Mouse (Mus musculus) midbrain, postnatal 0 days (tissue): ENCODE measurements at regions not wholly inside any gene's neighbourhood (a gene's known extent, or its start where the extent isn't known, plus 50 kb on each side); places are given as distances from the start of the nearest gene placed in this dataset.

Experiments used
- ATAC-seq: fragments of 200-750 bp; cut with Nextera tagmentation; 2 replicates; pipeline ENCODE4 v1.8.0; 2017; ENCODE audit warnings: moderate number of reproducible peaks, mild to moderate bottlenecking, moderate TSS enrichment, moderate library complexity; ENCODE audit not compliant: low FRiP score
- DNase-seq: peaks from one replicate; pipeline ENCODE4 v3.0.0-alpha.2; 2015; ENCODE audit warnings: low spot score
- H3K27ac ChIP-seq: fragments of 300-500 bp; sonication (generic); 2 replicates; pipeline ENCODE4 v1.5.1; 2014; ENCODE audit warnings: low read depth, mild to moderate bottlenecking, low read length, mixed read lengths
- H3K27me3 ChIP-seq: fragments of 300-500 bp; sonication (generic); 2 replicates; pipeline ENCODE4 v1.6.1; 2014; ENCODE audit warnings: low read length, control low read depth, mixed read lengths; ENCODE audit not compliant: insufficient read depth
- H3K36me3 ChIP-seq: fragments of 300-500 bp; sonication (generic); 2 replicates; pipeline ENCODE4 v1.6.1; 2014; ENCODE audit warnings: low read length, control low read depth, mixed read lengths; ENCODE audit not compliant: insufficient read depth
- H3K4me1 ChIP-seq: fragments of 300-500 bp; sonication (generic); 2 replicates; pipeline ENCODE4 v1.6.1; 2014; ENCODE audit warnings: mild to moderate bottlenecking, control low read depth, antibody characterized with exemption, low read length, mixed read lengths; ENCODE audit not compliant: insufficient read depth
- H3K4me2 ChIP-seq: fragments of 300-500 bp; sonication (generic); 2 replicates; pipeline ENCODE4 v1.6.1; 2014; ENCODE audit warnings: low read depth, mild to moderate bottlenecking, low read length, mixed read lengths; ENCODE audit not compliant: poor library complexity, severe bottlenecking
- H3K4me3 ChIP-seq: fragments of 300-500 bp; sonication (generic); 2 replicates; pipeline ENCODE4 v1.5.1; 2014; ENCODE audit warnings: low read depth, mild to moderate bottlenecking, low read length, moderate library complexity
- H3K9ac ChIP-seq: fragments of 300-500 bp; sonication (generic); replicated peaks from 2 replicates; pipeline ENCODE4 v1.6.1; 2014; ENCODE audit warnings: mild to moderate bottlenecking, low read length, moderate library complexity, mixed read lengths; ENCODE audit not compliant: poor library complexity, severe bottlenecking
- H3K9me3 ChIP-seq: fragments of 300-500 bp; sonication (generic); 2 replicates; pipeline ENCODE4 v1.6.1; 2016; ENCODE audit warnings: low read length, control low read depth
- CTCF ChIP-seq: IDR thresholded peaks from 2 replicates; pipeline ENCODE4 v1.5.1; 2016; ENCODE audit warnings: antibody characterized with exemption, mild to moderate bottlenecking
- WGBS: fragments of 180-500 bp; shearing (Covaris S2); extraction: QIAGEN DNeasy Blood & Tissue Kit; methylation state at CpG from one replicate; pipeline ENCODE4 v1.1.7; 2014; 5-methylcytosine and 5-hydroxymethylcytosine counted together

- ATAC-seq (no peak), DNase-seq (no peak)
- no peak overlapping the region for H3K4me2 ChIP-seq
- TF ChIP-seq CTCF = no peak
- 85% methylated on average over 8 of the region's 8 CpGs for WGBS
- no peaks in the 10 kb centered on the region for H3K9me3 ChIP-seq
- no peak overlapping the region for H3K27ac ChIP-seq
- H3K36me3 ChIP-seq = no peaks in the 10 kb centered on the region
- H3K4me1 ChIP-seq = no peaks in the 10 kb centered on the region
- H3K4me3 ChIP-seq = no peak overlapping the region
- no peaks in the 10 kb centered on the region for H3K27me3 ChIP-seq
- no peak overlapping the region for H3K9ac ChIP-seq
These were observed 79.8 kb upstream of the Mphosph6 start for GRCm38 (mm10) chr8:117881414-117881973.

- no peak for DNase-seq
- WGBS = 68% methylated on average over 13 of the region's 13 CpGs
These were observed 78.7 kb upstream of the Mphosph6 start for GRCm38 (mm10) chr8:117880279-117880975.

DNA sequence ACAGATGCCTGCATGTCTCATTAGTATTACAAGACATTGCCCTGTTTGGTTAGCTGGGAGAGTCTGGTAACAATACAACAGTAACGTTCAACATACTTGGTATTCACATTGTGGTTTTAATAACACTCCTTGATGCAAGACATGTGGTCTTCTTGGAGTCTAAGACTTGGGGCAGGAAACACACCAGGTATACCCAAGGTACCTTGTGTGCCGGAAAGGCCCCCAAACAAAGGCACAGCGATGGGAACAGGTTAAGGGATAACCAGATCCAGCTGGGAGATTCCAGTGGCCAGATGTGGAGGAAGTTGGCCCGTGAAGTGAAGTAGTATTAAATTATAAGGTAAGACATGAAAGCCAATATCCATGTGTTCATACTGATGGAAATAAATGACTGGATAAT is 71.9 kb upstream of the Mphosph6 start:
- no peak overlapping the region for H3K27ac ChIP-seq
- H3K4me1 ChIP-seq = no peaks in the 10 kb centered on the region
- no peak for TF ChIP-seq CTCF
- no peak overlapping the region for H3K4me2 ChIP-seq
- H3K27me3 ChIP-seq = no peaks in the 10 kb centered on the region
- no peaks in the 10 kb centered on the region for H3K9me3 ChIP-seq
- no peak for ATAC-seq
- H3K9ac ChIP-seq = no peak overlapping the region
- WGBS = 86% methylated on average over 4 of the region's 4 CpGs
- H3K4me3 ChIP-seq = no peak overlapping the region
- no peaks in the 10 kb centered on the region for H3K36me3 ChIP-seq
- no peak for DNase-seq

More at GRCm38 (mm10) chr8:117880279-117880975, 78.7 kb upstream of the Mphosph6 start:
- no peaks in the 10 kb centered on the region for H3K36me3 ChIP-seq
- H3K9ac ChIP-seq = no peak overlapping the region
- H3K9me3 ChIP-seq = no peaks in the 10 kb centered on the region
- H3K27me3 ChIP-seq = no peaks in the 10 kb centered on the region
- H3K4me1 ChIP-seq = no peaks in the 10 kb centered on the region
- H3K4me3 ChIP-seq = no peak overlapping the region
- no peak overlapping the region for H3K27ac ChIP-seq
- no peak overlapping the region for H3K4me2 ChIP-seq
- ATAC-seq = no peak
- TF ChIP-seq CTCF = no peak

DNA sequence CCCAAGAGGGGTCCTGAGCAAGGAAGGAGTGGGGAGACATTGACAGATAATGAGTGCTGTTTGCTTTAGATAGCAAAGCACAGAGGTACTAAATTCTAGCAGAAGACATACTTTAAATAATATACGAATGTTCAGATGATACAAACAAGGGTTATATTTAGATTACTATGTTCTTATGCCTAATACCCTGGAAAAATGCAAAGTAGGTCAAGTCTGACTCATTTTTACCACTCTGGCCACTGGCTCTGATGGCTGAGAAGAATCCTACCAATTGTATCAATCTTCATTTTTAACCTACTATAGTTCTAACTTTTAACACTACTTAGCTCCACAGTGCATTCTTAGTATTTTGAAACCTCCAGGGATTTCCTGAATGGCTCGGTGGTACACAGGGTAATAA is 65.4 kb upstream of the Mphosph6 start:
- ATAC-seq (no peak), DNase-seq (no peak)
- Histone ChIP-seq H3K4me2 (no peak overlapping the region), H3K27ac (no peak overlapping the region), H3K36me3 (no peaks in the 10 kb centered on the region), H3K4me1 (no peaks in the 10 kb centered on the region), H3K9me3 (no peaks in the 10 kb centered on the region), H3K4me3 (no peak overlapping the region), H3K27me3 (no peaks in the 10 kb centered on the region), H3K9ac (no peak overlapping the region)
- no peak for TF ChIP-seq CTCF
- 85% methylated on average over 2 of the region's 2 CpGs for WGBS

DNA sequence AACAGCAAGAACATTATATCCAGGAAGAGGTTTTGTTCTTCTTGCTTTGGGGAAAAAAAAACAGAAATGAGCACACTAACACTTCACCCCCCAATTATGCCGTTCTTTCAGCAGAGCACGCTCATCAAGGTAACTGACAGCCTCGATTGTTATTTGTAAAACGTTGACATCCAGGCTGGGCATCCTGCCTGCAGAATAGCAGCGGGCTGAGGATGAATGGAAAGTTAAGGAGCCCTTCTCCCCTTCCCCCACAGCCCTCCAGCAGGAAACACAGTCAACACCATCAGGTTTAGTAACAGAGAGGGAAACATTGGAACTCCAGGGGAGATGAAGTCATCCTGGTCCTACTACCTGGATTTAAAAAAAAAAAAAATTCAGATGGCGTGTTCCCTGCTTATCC is 63.3 kb upstream of the Mphosph6 start:
- DNase-seq = peak; percentile 31

DNA sequence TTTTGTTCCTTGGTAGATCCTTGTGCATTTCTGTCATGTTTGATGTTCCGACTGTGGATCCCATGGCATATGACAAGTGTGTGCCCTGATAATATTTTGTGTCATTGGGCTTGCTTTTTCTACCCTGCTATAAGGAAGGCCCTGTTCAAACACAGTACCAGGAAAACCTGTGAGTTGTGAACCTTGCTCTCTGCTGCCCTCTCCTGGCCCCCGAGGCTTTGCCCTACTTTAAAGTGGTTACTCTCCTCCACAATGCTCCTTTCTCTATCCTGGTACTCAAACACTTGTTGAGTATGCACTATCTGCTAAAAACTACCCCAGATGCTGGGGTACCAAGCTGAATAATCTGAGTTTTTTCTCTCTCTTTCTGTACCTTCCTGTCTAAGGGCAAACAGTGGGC is 62.1 kb upstream of the Mphosph6 start:
- H3K27me3 ChIP-seq = no peaks in the 10 kb centered on the region
- H3K36me3 ChIP-seq = no peaks in the 10 kb centered on the region
- H3K4me3 ChIP-seq = no peak overlapping the region
- no peak overlapping the region for H3K4me2 ChIP-seq
- WGBS = 47% methylated on average over 2 of the region's 2 CpGs
- peak; percentile 32 for DNase-seq
- H3K27ac ChIP-seq = no peak overlapping the region
- no peaks in the 10 kb centered on the region for H3K9me3 ChIP-seq
- no peak overlapping the region for H3K9ac ChIP-seq
- H3K4me1 ChIP-seq = peaks cover 6% of the 10 kb centered on the region; the same call in 1 of the 2 replicates
- peak; percentile 74 for TF ChIP-seq CTCF
- no peak for ATAC-seq

More for the DNA sequence above, 63.3 kb upstream of the Mphosph6 start:
- no peak overlapping the region for H3K4me2 ChIP-seq
- H3K9me3 ChIP-seq = no peaks in the 10 kb centered on the region
- H3K36me3 ChIP-seq = no peaks in the 10 kb centered on the region
- TF ChIP-seq CTCF = no peak
- H3K27ac ChIP-seq = no peak overlapping the region
- no peak overlapping the region for H3K9ac ChIP-seq
- no peak overlapping the region for H3K4me3 ChIP-seq
- no peak for ATAC-seq
- WGBS = 31% methylated on average over 6 of the region's 6 CpGs
- H3K4me1 ChIP-seq = peaks cover 1% of the 10 kb centered on the region; the same call in 1 of the 2 replicates
- H3K27me3 ChIP-seq = no peaks in the 10 kb centered on the region
